Mouse (Mus musculus): ENCODE data around the gene Olfr130. TPM values are rescaled to one million over a fixed set of nuclear protein-coding genes. Genes with fewer than 3 reads are reported as not detected.

Olfr130 gene
- not detected in 2 replicates for total RNA-seq (2014; rRNA removed)
- not detected in 2 replicates for polyA plus RNA-seq (2015; fragmentation: Nextera tagmentation; extraction: Ambion mirVana)

DNA sequence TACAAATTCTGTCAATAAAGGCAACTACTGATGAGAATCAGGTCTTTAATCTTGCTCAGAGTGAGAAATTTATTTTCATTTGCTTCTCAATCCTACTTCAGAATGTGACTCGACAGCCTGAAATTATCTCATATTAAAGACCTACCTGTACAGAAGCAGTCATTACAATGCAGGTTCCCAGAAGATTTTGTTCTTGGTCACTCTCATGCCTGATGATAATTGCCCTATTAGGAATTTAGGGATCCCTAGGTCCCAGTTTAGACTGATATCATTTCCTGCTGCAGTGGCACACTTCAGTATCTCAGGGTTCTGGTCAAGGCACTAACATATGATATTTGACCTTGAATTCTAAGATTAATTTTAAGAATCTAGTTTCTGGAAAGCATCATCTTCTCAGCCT lies at the start of gene Olfr130:
Gene Olfr130, plus strand, starts transcription at position 301 of the 400 bp plus-strand sequence.
- no peak for TF ChIP-seq CTCF (IDR thresholded peaks at IDR 0.05; ENCODE audit: low read depth)
- Histone ChIP-seq H3K4me2 (ENCODE audit: low read depth) (no peak within 1 kb of the TSS), H3K9me3 (ENCODE audit: low read length) (no peaks in the 10 kb centered on the region), H3K27ac (ENCODE audit: low read depth, low read length) (no peak within 1 kb of the TSS), H3K27me3 (ENCODE audit: insufficient read depth, low read length) (no peaks in the 10 kb centered on the region), H3K4me1 (ENCODE audit: insufficient read depth) (no peaks in the 10 kb centered on the region), H3K4me3 (ENCODE audit: low read depth, low read length) (no peak within 1 kb of the TSS), H3K9ac (no peak within 1 kb of the TSS), H3K36me3 (ENCODE audit: insufficient read depth) (no peaks in the 10 kb centered on the region)
- DNase-seq (no peak), ATAC-seq (no peak)
- 88% methylated on average over 1 of the region's 1 CpGs for WGBS

DNA sequence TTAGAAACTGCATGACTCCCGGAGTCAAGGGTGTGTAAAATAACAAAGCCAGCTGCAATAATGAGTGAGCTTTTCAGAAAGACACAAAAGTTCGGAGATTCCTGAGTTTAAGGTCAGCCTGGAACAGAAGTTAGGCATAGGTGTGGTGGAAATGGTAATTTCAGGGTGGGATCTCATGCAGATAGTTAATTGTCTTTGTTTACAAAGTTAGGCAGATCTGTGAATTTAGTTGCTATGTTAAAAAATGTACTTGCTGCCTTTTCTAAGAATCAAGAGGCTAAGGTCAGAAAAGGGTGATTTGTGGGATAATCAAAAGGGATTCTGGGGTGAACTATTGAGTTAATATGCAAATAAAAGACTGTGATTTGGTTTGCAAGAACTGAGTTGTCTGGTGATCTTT lies 47.4 kb upstream of the Olfr130 start:
- ATAC-seq (no peak), DNase-seq (no peak)
- no peak overlapping the region for H3K4me2 ChIP-seq (ENCODE audit: low read depth)
- WGBS: 76% methylated on average over 2 of the region's 2 CpGs
- H3K9me3 ChIP-seq (ENCODE audit: low read length): no peaks in the 10 kb centered on the region
- H3K27me3 ChIP-seq (ENCODE audit: insufficient read depth, low read length): no peaks in the 10 kb centered on the region
- H3K36me3 ChIP-seq (ENCODE audit: insufficient read depth): no peaks in the 10 kb centered on the region
- no peak overlapping the region for H3K9ac ChIP-seq
- no peaks in the 10 kb centered on the region for H3K4me1 ChIP-seq (ENCODE audit: insufficient read depth)
- no peak overlapping the region for H3K27ac ChIP-seq (ENCODE audit: low read depth, low read length)
- H3K4me3 ChIP-seq (ENCODE audit: low read depth, low read length): no peak overlapping the region
- TF ChIP-seq CTCF (IDR thresholded peaks at IDR 0.05; ENCODE audit: low read depth): no peak

DNA sequence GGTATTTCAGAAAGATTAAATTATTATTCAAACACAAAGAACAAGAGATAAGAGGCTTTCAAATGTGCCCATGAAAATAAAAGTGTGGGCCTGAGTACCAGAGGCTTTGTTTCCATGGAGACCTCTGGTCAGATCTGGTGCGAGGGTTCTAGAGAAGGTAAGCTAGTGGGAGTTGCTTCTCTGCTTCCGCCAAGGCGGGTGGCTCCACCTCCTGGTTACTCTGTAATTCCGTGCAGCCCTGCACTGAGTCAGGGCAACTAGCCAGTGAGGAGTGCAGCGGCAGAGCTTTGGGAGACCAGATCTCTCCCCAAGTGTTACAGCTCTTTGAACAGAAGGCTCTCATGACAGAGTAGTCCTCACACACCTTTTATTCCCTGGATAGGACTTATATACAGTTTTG lies 37.4 kb upstream of the Olfr130 start:
- DNase-seq (no peak), ATAC-seq (no peak)
- no peaks in the 10 kb centered on the region for H3K36me3 ChIP-seq (ENCODE audit: insufficient read depth)
- H3K9me3 ChIP-seq (ENCODE audit: low read length): no peaks in the 10 kb centered on the region
- no peak for TF ChIP-seq CTCF (IDR thresholded peaks at IDR 0.05; ENCODE audit: low read depth)
- 29% methylated on average over 5 of the region's 5 CpGs for WGBS
- H3K4me1 ChIP-seq (ENCODE audit: insufficient read depth): no peaks in the 10 kb centered on the region
- no peak overlapping the region for H3K27ac ChIP-seq (ENCODE audit: low read depth, low read length)
- H3K4me2 ChIP-seq (ENCODE audit: low read depth): no peak overlapping the region
- H3K9ac ChIP-seq: no peak overlapping the region
- no peak overlapping the region for H3K4me3 ChIP-seq (ENCODE audit: low read depth, low read length)
- no peaks in the 10 kb centered on the region for H3K27me3 ChIP-seq (ENCODE audit: insufficient read depth, low read length)

DNA sequence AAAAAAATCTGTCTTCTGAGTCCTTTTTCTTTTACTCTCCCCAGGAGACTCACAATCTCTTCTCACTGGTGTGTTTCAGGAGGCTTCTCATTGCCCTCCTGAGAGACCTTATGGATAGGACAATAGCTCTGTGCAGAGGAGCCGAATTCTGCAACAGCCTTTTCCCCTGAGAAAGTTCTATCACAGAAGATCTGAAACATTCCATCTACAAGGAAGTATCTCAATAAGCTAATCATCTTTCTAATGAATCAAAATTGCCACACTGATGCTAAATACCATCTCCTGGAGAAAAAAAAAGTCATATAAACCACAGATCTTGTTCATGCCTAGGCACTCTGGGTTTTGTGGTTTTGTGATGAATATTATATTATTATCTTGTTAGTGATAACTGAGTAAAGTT lies 3.7 kb upstream of the Olfr130 start, which contains the start of gene Olfr129:
Gene Olfr129, minus strand, starts transcription at position 101 of the 400 bp plus-strand sequence.
- Histone ChIP-seq H3K27ac (ENCODE audit: low read depth, low read length) (no peak within 1 kb of the TSS), H3K36me3 (ENCODE audit: insufficient read depth) (no peaks in the 10 kb centered on the region), H3K27me3 (ENCODE audit: insufficient read depth, low read length) (no peaks in the 10 kb centered on the region), H3K4me3 (ENCODE audit: low read depth, low read length) (no peak within 1 kb of the TSS), H3K4me2 (ENCODE audit: low read depth) (no peak within 1 kb of the TSS), H3K4me1 (ENCODE audit: insufficient read depth) (no peaks in the 10 kb centered on the region), H3K9ac (no peak within 1 kb of the TSS), H3K9me3 (ENCODE audit: low read length) (no peaks in the 10 kb centered on the region)
- 70% methylated on average over 1 of the region's 1 CpGs for WGBS
- ATAC-seq: no peak
- no peak for DNase-seq
- TF ChIP-seq CTCF (IDR thresholded peaks at IDR 0.05; ENCODE audit: low read depth): no peak

DNA sequence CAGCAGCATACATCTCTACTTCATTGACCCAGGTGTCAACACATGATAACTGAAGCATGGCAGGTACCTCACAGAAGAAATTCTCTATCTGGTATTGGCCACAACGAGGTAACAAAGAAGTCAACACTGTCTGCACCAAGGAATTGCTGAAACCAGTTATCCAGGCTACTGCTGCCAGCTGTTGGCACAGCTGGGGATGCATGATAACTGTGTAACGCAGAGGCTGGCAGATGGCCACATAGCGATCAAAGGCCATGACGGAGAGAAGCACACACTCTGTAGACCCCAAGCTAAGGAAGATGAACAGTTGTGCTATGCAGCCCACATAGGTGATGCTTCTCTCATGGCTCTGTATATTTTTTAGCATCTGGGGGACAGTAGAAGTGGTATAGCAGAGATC lies 18.6 kb downstream of the Olfr130 start:
- 87% methylated on average over 4 of the region's 4 CpGs for WGBS

DNA sequence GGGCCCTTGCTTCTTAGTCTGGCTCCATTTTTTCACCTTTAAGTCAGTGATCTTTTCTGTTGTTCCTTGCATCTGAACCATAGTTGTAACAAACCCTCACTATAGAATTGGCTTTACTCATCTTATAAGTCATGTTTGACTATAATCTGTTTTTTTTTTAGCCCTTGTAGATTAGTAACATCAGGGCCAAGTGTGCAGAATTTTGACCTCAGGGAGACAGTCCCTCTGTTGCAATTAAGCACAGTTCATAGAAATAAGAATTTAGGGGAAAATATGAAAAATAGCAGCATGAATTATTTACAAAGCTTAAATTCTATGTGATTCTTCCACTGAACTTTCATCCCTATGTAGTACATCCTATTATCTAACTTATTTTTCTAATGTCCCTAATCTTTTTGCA lies 24.9 kb downstream of the Olfr130 start, which contains the start of gene Olfr131:
Gene Olfr131, minus strand, starts transcription at position 101 of the 400 bp plus-strand sequence.
- Histone ChIP-seq H3K27me3 (ENCODE audit: insufficient read depth, low read length) (no peaks in the 10 kb centered on the region), H3K4me3 (ENCODE audit: low read depth, low read length) (no peak within 1 kb of the TSS), H3K27ac (ENCODE audit: low read depth, low read length) (no peak within 1 kb of the TSS), H3K9me3 (ENCODE audit: low read length) (no peaks in the 10 kb centered on the region), H3K9ac (no peak within 1 kb of the TSS), H3K4me1 (ENCODE audit: insufficient read depth) (no peaks in the 10 kb centered on the region), H3K36me3 (ENCODE audit: insufficient read depth) (no peaks in the 10 kb centered on the region), H3K4me2 (ENCODE audit: low read depth) (no peak within 1 kb of the TSS)
- no peak for ATAC-seq
- TF ChIP-seq CTCF (IDR thresholded peaks at IDR 0.05; ENCODE audit: low read depth): no peak
- DNase-seq: no peak

More for the DNA sequence above, 18.6 kb downstream of the Olfr130 start:
- H3K9ac ChIP-seq: no peak overlapping the region
- H3K27me3 ChIP-seq (ENCODE audit: insufficient read depth, low read length): no peaks in the 10 kb centered on the region
- H3K4me1 ChIP-seq (ENCODE audit: insufficient read depth): no peaks in the 10 kb centered on the region
- ATAC-seq (no peak), DNase-seq (no peak)
- H3K4me3 ChIP-seq (ENCODE audit: low read depth, low read length): no peak overlapping the region
- 0 out of 2 replicates have a peak, but pooled peaks cover 8% of the 10 kb centered on the region for H3K9me3 ChIP-seq (ENCODE audit: low read length)
- H3K27ac ChIP-seq (ENCODE audit: low read depth, low read length): no peak overlapping the region
- TF ChIP-seq CTCF (IDR thresholded peaks at IDR 0.05; ENCODE audit: low read depth): no peak
- H3K36me3 ChIP-seq (ENCODE audit: insufficient read depth): no peaks in the 10 kb centered on the region
- H3K4me2 ChIP-seq (ENCODE audit: low read depth): no peak overlapping the region

Other genes starting within 250 kb of the Olfr130 start
- gene Olfr125, start 231.0 kb upstream of the Olfr130 start, total RNA-seq (2014; rRNA removed): not detected in 2 replicates
- not detected in 2 replicates for gene Olfr125, start 231.0 kb upstream of the Olfr130 start, polyA plus RNA-seq (2015; fragmentation: Nextera tagmentation; extraction: Ambion mirVana)
- gene Olfr126, start 216.4 kb upstream of the Olfr130 start, total RNA-seq (2014; rRNA removed): not detected in 2 replicates
- not detected in 2 replicates for gene Olfr126, start 216.4 kb upstream of the Olfr130 start, polyA plus RNA-seq (2015; fragmentation: Nextera tagmentation; extraction: Ambion mirVana)
- not detected in 2 replicates for gene Olfr127, start 163.5 kb upstream of the Olfr130 start, total RNA-seq (2014; rRNA removed)
- not detected in 2 replicates for gene Olfr127, start 163.5 kb upstream of the Olfr130 start, polyA plus RNA-seq (2015; fragmentation: Nextera tagmentation; extraction: Ambion mirVana)
- not detected in 2 replicates for gene Olfr128, start 143.4 kb upstream of the Olfr130 start, total RNA-seq (2014; rRNA removed)
- not detected in 2 replicates for gene Olfr128, start 143.4 kb upstream of the Olfr130 start, polyA plus RNA-seq (2015; fragmentation: Nextera tagmentation; extraction: Ambion mirVana)
- not detected in 2 replicates for gene Olfr761, start 110.8 kb upstream of the Olfr130 start, total RNA-seq (2014; rRNA removed)
- not detected in 2 replicates for gene Olfr761, start 110.8 kb upstream of the Olfr130 start, polyA plus RNA-seq (2015; fragmentation: Nextera tagmentation; extraction: Ambion mirVana)
- not detected in 2 replicates for gene Olfr129, start 3.8 kb upstream of the Olfr130 start, total RNA-seq (2014; rRNA removed)
- gene Olfr129, start 3.8 kb upstream of the Olfr130 start, polyA plus RNA-seq (2015; fragmentation: Nextera tagmentation; extraction: Ambion mirVana): not detected in 2 replicates
- gene Olfr131, start 24.8 kb downstream of the Olfr130 start, total RNA-seq (2014; rRNA removed): not detected in 2 replicates
- not detected in 2 replicates for gene Olfr131, start 24.8 kb downstream of the Olfr130 start, polyA plus RNA-seq (2015; fragmentation: Nextera tagmentation; extraction: Ambion mirVana)
- gene Olfr132, start 70.6 kb downstream of the Olfr130 start, total RNA-seq (2014; rRNA removed): not detected in 2 replicates
- not detected in 2 replicates for gene Olfr132, start 70.6 kb downstream of the Olfr130 start, polyA plus RNA-seq (2015; fragmentation: Nextera tagmentation; extraction: Ambion mirVana)
- gene Olfr133, start 81.4 kb downstream of the Olfr130 start, total RNA-seq (2014; rRNA removed): not detected in 2 replicates
- gene Olfr133, start 81.4 kb downstream of the Olfr130 start, polyA plus RNA-seq (2015; fragmentation: Nextera tagmentation; extraction: Ambion mirVana): not detected in 2 replicates
- gene Olfr134, start 107.5 kb downstream of the Olfr130 start, total RNA-seq (2014; rRNA removed): not detected in 2 replicates
- gene Olfr134, start 107.5 kb downstream of the Olfr130 start, polyA plus RNA-seq (2015; fragmentation: Nextera tagmentation; extraction: Ambion mirVana): not detected in 2 replicates
- gene Olfr135, start 140.4 kb downstream of the Olfr130 start, total RNA-seq (2014; rRNA removed): not detected in 2 replicates
- not detected in 2 replicates for gene Olfr135, start 140.4 kb downstream of the Olfr130 start, polyA plus RNA-seq (2015; fragmentation: Nextera tagmentation; extraction: Ambion mirVana)
- gene Olfr138, start 197.1 kb downstream of the Olfr130 start, total RNA-seq (2014; rRNA removed): not detected in 2 replicates
- not detected in 2 replicates for gene Olfr138, start 197.1 kb downstream of the Olfr130 start, polyA plus RNA-seq (2015; fragmentation: Nextera tagmentation; extraction: Ambion mirVana)
- gene Olfr137, start 243.6 kb downstream of the Olfr130 start, total RNA-seq (2014; rRNA removed): not detected in 2 replicates
- not detected in 2 replicates for gene Olfr137, start 243.6 kb downstream of the Olfr130 start, polyA plus RNA-seq (2015; fragmentation: Nextera tagmentation; extraction: Ambion mirVana)